Mouse (Mus musculus): ENCODE results near the gene Fam129a.

GRCm38 (mm10) chr1:151627141-151627540, 56.2 kb downstream of the Fam129a start:
- TF ChIP-seq CTCF (conservative IDR thresholded peaks at IDR 0.05; ENCODE audit: insufficient read depth, insufficient read length, low read depth, low read length) (no peak), POLR2A (IDR thresholded peaks at IDR 0.05; ENCODE audit: low read depth, low read length) (no peak)
